Mouse (Mus musculus) lung, postnatal 36 days (tissue): ENCODE results near the gene 1520401A03Rik.

Source experiments
- DNase-seq: peaks from one replicate; pipeline ENCODE4 v3.0.0; 2022; ENCODE audit warnings: mixed read lengths

The 1520401A03Rik gene

GRCm38 (mm10) chr17:23664556-23665021 lies 58.0 kb downstream of the 1520401A03Rik start:
- peak; percentile 47 for DNase-seq

- peak; percentile 14 for DNase-seq
These were observed 61.1 kb downstream of the 1520401A03Rik start for GRCm38 (mm10) chr17:23661526-23661925.

- DNase-seq = peak; percentile 30
These were observed 61.7 kb downstream of the 1520401A03Rik start for GRCm38 (mm10) chr17:23660876-23661200.

- peak; percentile 84 for DNase-seq
These were observed 62.3 kb downstream of the 1520401A03Rik start, which contains the start of gene Bicdl2 for GRCm38 (mm10) chr17:23660117-23660875. TSS of gene Bicdl2 (plus strand) at chr17:23660506.

GRCm38 (mm10) chr17:23658450-23658849 lies 64.1 kb downstream of the 1520401A03Rik start:
- no peak for DNase-seq
